In the genomic region with DNA sequence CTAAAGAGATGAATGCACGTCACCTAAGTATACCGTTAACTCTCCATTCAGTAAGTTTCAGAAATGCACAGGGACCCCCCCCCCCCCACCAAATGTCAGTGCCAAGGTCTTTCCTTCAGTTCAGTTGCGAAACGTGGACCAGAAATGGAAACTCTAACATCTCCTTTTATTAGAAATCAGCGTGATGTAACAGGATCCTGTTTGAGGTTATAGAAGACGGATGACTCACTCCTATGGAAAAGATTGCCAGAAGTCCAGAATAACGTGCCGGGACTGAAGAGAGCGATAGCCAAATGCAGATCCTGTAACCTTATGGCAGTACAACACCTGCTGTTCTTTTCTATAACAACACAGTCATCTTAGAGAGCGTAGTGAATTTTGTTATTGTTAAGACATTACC, we compare ENCODE assay signal across 13 mouse cellular contexts. TPM values are rescaled to one million over a fixed set of nuclear protein-coding genes. Genes with fewer than 3 reads are reported as not detected.
DNase-seq lines count a peak whose midpoint lies in the region; ATAC-seq and TF ChIP-seq lines count a peak whose summit lies in the region.
"Had no signal": no experiment of that assay in that cellular context is flagged by ENCODE, and none has a peak within 500 bp of the region (broad histone marks: within the 10 kb centered on the region; RNA-seq: fewer than 3 reads in every experiment).

No protein-coding gene starts in this region.

- no peak overlapping the region for H3K4me3 ChIP-seq in heart, embryonic 12.5 days
- no peak overlapping the region for H3K4me3 ChIP-seq in heart, embryonic 11.5 days (ENCODE audit: low read depth, low read length)
- no peak overlapping the region for H3K4me3 ChIP-seq in embryonic fibroblast, embryonic 13.5 days (ENCODE audit: insufficient read depth, low read length)
- H3K4me3 ChIP-seq in hindbrain, embryonic 12.5 days: no peak overlapping the region
- H3K4me3 ChIP-seq: midbrain, embryonic 10.5 days had no signal

- ATAC-seq in heart, embryonic 12.5 days (ENCODE audit: insufficient number of reproducible peaks, low FRiP score): no peak
- ATAC-seq in heart, embryonic 11.5 days (replicated peaks; ENCODE audit: insufficient number of reproducible peaks, low FRiP score, low TSS enrichment): no peak
- ATAC-seq in hindbrain, embryonic 12.5 days (ENCODE audit: low FRiP score): no peak
- ATAC-seq in erythroid progenitor cell, adult 5-6 weeks (replicated peaks; ENCODE audit: low FRiP score, poor library complexity, severe bottlenecking): no peak

- H3K27me3 ChIP-seq in heart, embryonic 12.5 days (replicated peaks): 0 out of 2 replicates have a peak, but pooled peaks cover 10% of the 10 kb centered on the region
- H3K27me3 ChIP-seq in heart, embryonic 11.5 days (ENCODE audit: control insufficient read depth, insufficient read depth, low read length): no peaks in the 10 kb centered on the region
- H3K27me3 ChIP-seq in hindbrain, embryonic 12.5 days: no peaks in the 10 kb centered on the region

- H3K4me2 ChIP-seq in heart, embryonic 12.5 days: no peak overlapping the region
- no peak overlapping the region for H3K4me2 ChIP-seq in heart, embryonic 11.5 days
- H3K4me2 ChIP-seq in hindbrain, embryonic 12.5 days (replicated peaks): no peak overlapping the region

- DNase-seq in 416B (ENCODE audit: low read depth) (peak; percentile 97), adipocyte (ENCODE audit: low spot score) (peak; percentile 52)
- DNase-seq in embryo, embryonic 10 days (ENCODE audit: low spot score): no peak
- DNase-seq: liver had no signal

- H3K9me3 ChIP-seq in heart, embryonic 12.5 days (replicated peaks): no peaks in the 10 kb centered on the region
- no peaks in the 10 kb centered on the region for H3K9me3 ChIP-seq in heart, embryonic 11.5 days (replicated peaks; ENCODE audit: control insufficient read depth, low read length)
- H3K9me3 ChIP-seq in hindbrain, embryonic 12.5 days (replicated peaks): no peaks in the 10 kb centered on the region
- H3K9me3 ChIP-seq: G1E; midbrain, embryonic 10.5 days had no signal

- H3K27ac ChIP-seq in heart, embryonic 12.5 days (ENCODE audit: poor library complexity, severe bottlenecking): 0 out of 2 replicates have a peak overlapping the region, but pooled peaks have one; percentile 0
- H3K27ac ChIP-seq in heart, embryonic 11.5 days (ENCODE audit: low read depth, low read length): no peak overlapping the region
- H3K27ac ChIP-seq in embryonic fibroblast, embryonic 13.5 days (ENCODE audit: insufficient read depth, low read length): 0 out of 2 replicates have a peak overlapping the region, but pooled peaks have one; percentile 16
- no peak overlapping the region for H3K27ac ChIP-seq in hindbrain, embryonic 12.5 days
- H3K27ac ChIP-seq: hindbrain, postnatal 0 days; midbrain, embryonic 10.5 days had no signal

- no peaks in the 10 kb centered on the region for H3K36me3 ChIP-seq in heart, embryonic 12.5 days
- no peaks in the 10 kb centered on the region for H3K36me3 ChIP-seq in heart, embryonic 11.5 days (ENCODE audit: control insufficient read depth, insufficient read depth, low read length)
- H3K36me3 ChIP-seq in hindbrain, embryonic 12.5 days: no peaks in the 10 kb centered on the region
- H3K36me3 ChIP-seq: G1E; midbrain, embryonic 10.5 days had no signal

- H3K4me1 ChIP-seq in heart, embryonic 12.5 days (replicated peaks): peaks cover 12% of the 10 kb centered on the region
- peaks cover 3% of the 10 kb centered on the region; the same call in 1 of the 2 replicates for H3K4me1 ChIP-seq in heart, embryonic 11.5 days (ENCODE audit: control insufficient read depth, insufficient read depth, low read length)
- peaks cover 16% of the 10 kb centered on the region for H3K4me1 ChIP-seq in embryonic fibroblast, embryonic 13.5 days (ENCODE audit: control insufficient read depth, insufficient read depth, low read length)
- peaks cover 5% of the 10 kb centered on the region for H3K4me1 ChIP-seq in hindbrain, embryonic 12.5 days

- no peak overlapping the region for H3K9ac ChIP-seq in heart, embryonic 12.5 days
- H3K9ac ChIP-seq in heart, embryonic 11.5 days (ENCODE audit: low read depth, low read length): no peak overlapping the region
- H3K9ac ChIP-seq in hindbrain, embryonic 12.5 days: no peak overlapping the region

- TF ChIP-seq POLR2A in embryonic fibroblast, embryonic 13.5 days (IDR thresholded peaks at IDR 0.05; ENCODE audit: low read depth, low read length): no peak

- no peak for TF ChIP-seq CTCF in embryonic fibroblast, embryonic 13.5 days (IDR thresholded peaks at IDR 0.05; ENCODE audit: borderline replicate concordance, insufficient read depth, low read length)

- whole genome bisulfite sequencing in heart, embryonic 12.5 days: 53% methylated on average over 10 of the region's 10 CpGs
- WGBS in heart, embryonic 11.5 days (ENCODE audit: insufficient replicate concordance): 64% methylated on average over 10 of the region's 10 CpGs
- 75% methylated on average over 10 of the region's 10 CpGs for WGBS in hindbrain, embryonic 12.5 days

RNA-seq across cellular contexts. Expression of gene Cxcl10, which starts 19.7 kb away (rescaled TPM):
- polyA plus RNA-seq in heart, embryonic 12.5 days (2016; fragmentation: Nextera tagmentation; extraction: Ambion mirVana): 0.30 and 0.52 TPM in 2 replicates
- 0.72 TPM in 1 of 2 replicates, not detected in the other for polyA plus RNA-seq in heart, embryonic 11.5 days (2014; fragmentation: Nextera tagmentation; extraction: Ambion mirVana)
- polyA plus RNA-seq in embryonic fibroblast, embryonic 13.5 days (2011; ENCODE audit: insufficient read length, low read depth, missing spikeins): 6.1 and 7.7 TPM in 2 replicates
- 0.26 and 0.50 TPM in 2 replicates for polyA plus RNA-seq in hindbrain, embryonic 12.5 days (2016; fragmentation: Nextera tagmentation; extraction: Ambion mirVana)
- 6.1 and 18.4 TPM in 2 replicates for total RNA-seq in erythroid progenitor cell, adult 5-6 weeks (2015; ENCODE audit: low replicate concordance)
- total RNA-seq in erythroid progenitor cell, adult 5-6 weeks (2017; ENCODE audit: low replicate concordance): 1.7 and 2.8 TPM in 2 replicates
- total RNA-seq: hindbrain, postnatal 0 days had no signal
- polyA plus RNA-seq: G1E had no signal

RNA-seq across cellular contexts. Expression of gene Art3, which starts 36.8 kb away (rescaled TPM):
- polyA plus RNA-seq in heart, embryonic 12.5 days (2016; fragmentation: Nextera tagmentation; extraction: Ambion mirVana): 37.5 and 41.5 TPM in 2 replicates
- 37.0 and 37.6 TPM in 2 replicates for polyA plus RNA-seq in heart, embryonic 11.5 days (2014; fragmentation: Nextera tagmentation; extraction: Ambion mirVana)
- polyA plus RNA-seq in embryonic fibroblast, embryonic 13.5 days (2011; ENCODE audit: insufficient read length, low read depth, missing spikeins): not detected in 2 replicates
- 4.5 and 5.0 TPM in 2 replicates for polyA plus RNA-seq in hindbrain, embryonic 12.5 days (2016; fragmentation: Nextera tagmentation; extraction: Ambion mirVana)
- total RNA-seq in erythroid progenitor cell, adult 5-6 weeks (2015; ENCODE audit: low replicate concordance): not detected in 2 replicates
- not detected in 2 replicates for total RNA-seq in erythroid progenitor cell, adult 5-6 weeks (2017; ENCODE audit: low replicate concordance)
- polyA plus RNA-seq: G1E had no signal

RNA-seq across cellular contexts. Expression of gene Cxcl9, which starts 40.5 kb away (rescaled TPM):
- not detected in 2 replicates for polyA plus RNA-seq in heart, embryonic 12.5 days (2016; fragmentation: Nextera tagmentation; extraction: Ambion mirVana)
- polyA plus RNA-seq in heart, embryonic 11.5 days (2014; fragmentation: Nextera tagmentation; extraction: Ambion mirVana): not detected in 2 replicates
- polyA plus RNA-seq in embryonic fibroblast, embryonic 13.5 days (2011; ENCODE audit: insufficient read length, low read depth, missing spikeins): 0.17 and 0.23 TPM in 2 replicates
- not detected in 2 replicates for polyA plus RNA-seq in hindbrain, embryonic 12.5 days (2016; fragmentation: Nextera tagmentation; extraction: Ambion mirVana)
- 0.84 and 2.5 TPM in 2 replicates for total RNA-seq in erythroid progenitor cell, adult 5-6 weeks (2015; ENCODE audit: low replicate concordance)
- 1.4 and 23.5 TPM in 2 replicates for total RNA-seq in erythroid progenitor cell, adult 5-6 weeks (2017; ENCODE audit: low replicate concordance)
- total RNA-seq: G1E; hindbrain, postnatal 0 days had no signal
- polyA plus RNA-seq: forebrain, embryonic 11.5 days; G1E; hindbrain, postnatal 0 days; midbrain, embryonic 10.5 days had no signal

RNA-seq across cellular contexts. Expression of gene Sdad1, which starts 58.1 kb away (rescaled TPM):
- polyA plus RNA-seq in heart, embryonic 12.5 days (2016; fragmentation: Nextera tagmentation; extraction: Ambion mirVana): 28.5 and 29.0 TPM in 2 replicates
- polyA plus RNA-seq in heart, embryonic 11.5 days (2014; fragmentation: Nextera tagmentation; extraction: Ambion mirVana): 24.7 and 30.5 TPM in 2 replicates
- 30.0 and 31.7 TPM in 2 replicates for polyA plus RNA-seq in embryonic fibroblast, embryonic 13.5 days (2011; ENCODE audit: insufficient read length, low read depth, missing spikeins)
- polyA plus RNA-seq in hindbrain, embryonic 12.5 days (2016; fragmentation: Nextera tagmentation; extraction: Ambion mirVana): 36.9 and 39.0 TPM in 2 replicates
- total RNA-seq in erythroid progenitor cell, adult 5-6 weeks (2015; ENCODE audit: low replicate concordance): 7.9 and 8.0 TPM in 2 replicates
- 6.9 and 8.0 TPM in 2 replicates for total RNA-seq in erythroid progenitor cell, adult 5-6 weeks (2017; ENCODE audit: low replicate concordance)

Comparison
In these comparisons a context has a peak if more than half of its experiments do, and no peak if none do; other contexts are left out.
1. H3K27ac ChIP-seq: peak in heart, embryonic 12.5 days (single experiment) and embryonic fibroblast, embryonic 13.5 days (single experiment); none in heart, embryonic 11.5 days (single experiment) and hindbrain, embryonic 12.5 days (single experiment).